Mouse (Mus musculus): Measurements from ENCODE around the gene Trim43b. TPM values are rescaled to one million over a fixed set of nuclear protein-coding genes. Genes with fewer than 3 reads are reported as not detected.
"Not testable (repeated sequence)": the region's sequence is repeated elsewhere in the genome, so short reads cannot be mapped to it uniquely, and the experiment has no call there.

Trim43b gene
- polyA plus RNA-seq (2012; ENCODE audit: insufficient read depth, low replicate concordance) = not detected in 2 replicates

GRCm38 (mm10) chr9:89092735-89093134 lies at the start of gene Trim43b:
Gene Trim43b, minus strand, starts transcription at chr9:89092835.
- not testable (repeated sequence) for H3K4me1 ChIP-seq; H3K36me3 ChIP-seq (replicated peaks; ENCODE audit: low read length); H3K9me3 ChIP-seq; H3K4me3 ChIP-seq (replicated peaks); H3K27me3 ChIP-seq (replicated peaks)

DNA sequence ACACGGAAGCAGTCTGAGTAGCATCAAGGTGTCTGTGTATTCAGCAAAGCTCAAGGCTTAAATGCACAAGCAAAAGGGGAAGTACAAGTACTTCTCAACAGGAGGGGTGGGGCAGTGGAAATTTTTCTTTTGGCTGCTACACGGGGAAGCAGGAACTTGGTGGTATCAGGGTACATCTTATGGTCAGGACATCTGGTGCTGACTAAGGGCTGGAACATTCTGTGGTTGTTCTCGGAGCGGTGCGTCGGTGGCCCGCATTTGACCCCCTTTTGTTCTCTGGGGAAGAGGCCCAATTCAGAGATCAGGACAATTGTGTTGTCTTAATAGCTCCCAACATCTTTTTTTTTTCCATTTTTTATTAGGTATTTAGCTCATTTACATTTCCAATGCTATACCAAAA lies 11.9 kb upstream of the Trim43b start:
- H3K4me1 ChIP-seq; H3K27me3 ChIP-seq (replicated peaks); H3K4me3 ChIP-seq (replicated peaks); H3K36me3 ChIP-seq (replicated peaks; ENCODE audit: low read length): not testable (repeated sequence)
- H3K9me3 ChIP-seq = peaks cover 24% of the 10 kb centered on the region

- not testable (repeated sequence) for H3K9me3 ChIP-seq; H3K27me3 ChIP-seq (replicated peaks); H3K4me3 ChIP-seq (replicated peaks); H3K36me3 ChIP-seq (replicated peaks; ENCODE audit: low read length); H3K4me1 ChIP-seq
Measured at GRCm38 (mm10) chr9:89086746-89087145, 5.9 kb downstream of the Trim43b start.

GRCm38 (mm10) chr9:89079637-89080036 lies 13.0 kb downstream of the Trim43b start:
- not testable (repeated sequence) for H3K4me3 ChIP-seq (replicated peaks); H3K4me1 ChIP-seq; H3K36me3 ChIP-seq (replicated peaks; ENCODE audit: low read length); H3K9me3 ChIP-seq; H3K27me3 ChIP-seq (replicated peaks)

DNA sequence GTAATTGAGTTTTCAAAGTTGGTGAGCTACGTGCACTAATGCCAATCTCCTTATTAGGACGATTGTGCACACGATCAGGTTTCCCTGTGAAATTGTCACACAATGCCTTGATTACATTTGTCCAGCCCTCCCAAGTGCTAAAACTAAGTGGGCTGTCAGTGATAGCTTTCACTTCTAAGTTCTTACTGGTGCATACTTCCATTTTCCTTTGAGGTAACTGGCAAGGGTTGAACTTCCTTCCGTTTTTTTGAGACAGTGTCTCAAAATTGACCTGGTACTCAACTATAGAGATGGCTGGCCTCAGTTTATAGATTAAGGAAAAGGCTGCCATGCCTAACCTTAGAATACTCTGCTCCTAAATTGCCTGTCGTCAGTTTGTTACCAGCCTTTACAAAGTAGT lies 16.1 kb downstream of the Trim43b start:
- H3K36me3 ChIP-seq (replicated peaks; ENCODE audit: low read length); H3K9me3 ChIP-seq; H3K27me3 ChIP-seq (replicated peaks); H3K4me1 ChIP-seq; H3K4me3 ChIP-seq (replicated peaks): not testable (repeated sequence)

GRCm38 (mm10) chr9:89067143-89067501 lies 25.5 kb downstream of the Trim43b start:
- H3K36me3 ChIP-seq (replicated peaks; ENCODE audit: low read length); H3K27me3 ChIP-seq (replicated peaks); H3K4me1 ChIP-seq; H3K9me3 ChIP-seq; H3K4me3 ChIP-seq (replicated peaks): not testable (repeated sequence)

DNA sequence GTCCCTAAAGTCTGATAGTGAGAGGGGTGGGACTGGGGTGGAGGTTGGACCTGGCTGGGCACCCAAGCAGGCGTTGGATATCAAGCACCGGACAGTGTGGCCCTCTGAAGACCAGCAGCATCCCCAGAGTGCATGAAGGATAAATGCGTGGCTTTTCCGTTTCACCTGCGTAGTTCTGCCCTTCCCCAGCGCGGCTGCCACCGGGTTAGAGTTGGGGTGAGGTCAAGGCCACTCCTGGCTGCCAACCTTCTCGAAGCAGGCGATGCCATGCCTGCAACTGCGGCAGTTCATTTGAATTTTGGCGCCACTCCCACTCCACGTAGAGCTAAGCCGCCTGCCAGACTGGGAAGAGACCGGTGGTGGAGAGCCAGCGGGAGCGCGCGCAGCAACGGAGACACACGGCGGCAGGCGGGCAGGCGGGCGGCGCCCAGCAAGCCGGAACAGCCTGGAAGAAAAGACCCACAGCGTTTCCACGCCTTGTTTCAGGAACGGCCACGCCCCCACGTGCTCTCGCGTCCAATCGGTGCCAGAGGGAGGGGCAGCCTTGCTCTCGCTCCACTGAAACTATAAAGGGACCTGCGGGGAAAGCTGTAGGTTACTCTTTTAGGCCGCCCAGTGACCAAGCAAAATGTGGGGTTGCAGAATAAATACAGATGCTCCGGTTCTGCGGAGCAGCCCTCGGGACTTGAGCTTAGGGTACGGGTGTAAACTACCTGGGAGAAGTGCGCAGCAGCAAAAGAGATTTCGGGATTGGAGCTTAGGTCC lies 26.1 kb downstream of the Trim43b start:
- peak overlapping the region; percentile 64 for H3K4me3 ChIP-seq (replicated peaks)
- H3K4me1 ChIP-seq, H3K9me3 ChIP-seq: not testable (repeated sequence)

More for the DNA sequence above, 26.1 kb downstream of the Trim43b start:
- H3K36me3 ChIP-seq (replicated peaks; ENCODE audit: low read length); H3K27me3 ChIP-seq (replicated peaks): not testable (repeated sequence)

Other genes with a start within 250 kb of the Trim43b start
- gene Bcl2a1a, start 135.9 kb downstream of the Trim43b start, polyA plus RNA-seq (2012; ENCODE audit: insufficient read depth, low replicate concordance) = 0.31 TPM in 1 of 2 replicates, not detected in the other
- gene Bcl2a1b, start 106.4 kb upstream of the Trim43b start, polyA plus RNA-seq (2012; ENCODE audit: insufficient read depth, low replicate concordance) = 2.1 TPM in 1 of 2 replicates, not detected in the other
- gene Gm29094, start 106.5 kb upstream of the Trim43b start, polyA plus RNA-seq (2012; ENCODE audit: insufficient read depth, low replicate concordance) = not detected in 2 replicates
- 6.5 TPM in 1 of 2 replicates, not detected in the other for gene Mthfs, start 117.8 kb upstream of the Trim43b start, polyA plus RNA-seq (2012; ENCODE audit: insufficient read depth, low replicate concordance)